15 mouse cellular contexts compared by ENCODE assay signal in genomic region chr2:76504122-76504839, GRCm38 (mm10).
DNase-seq lines count a peak whose midpoint lies in the region; ATAC-seq and TF ChIP-seq lines count a peak whose summit lies in the region.
"Had no signal": no experiment of that assay in that cellular context is flagged by ENCODE, and none has a peak within 500 bp of the region (broad histone marks: within the 10 kb centered on the region; RNA-seq: fewer than 3 reads in every experiment).

No protein-coding gene starts in this region.

- WGBS in kidney, postnatal 0 days: 16% methylated on average over 12 of the region's 12 CpGs
- WGBS in hindbrain, embryonic 16.5 days: 51% methylated on average over 12 of the region's 12 CpGs

- TF ChIP-seq POLR2A in embryonic fibroblast, embryonic 13.5 days (IDR thresholded peaks at IDR 0.05; ENCODE audit: low read depth, low read length): no peak

- no peaks in the 10 kb centered on the region for H3K9me3 ChIP-seq in kidney, postnatal 0 days (replicated peaks; ENCODE audit: low read length)
- H3K9me3 ChIP-seq in hindbrain, embryonic 16.5 days (ENCODE audit: control insufficient read depth, low read length): no peaks in the 10 kb centered on the region
- H3K9me3 ChIP-seq: G1E; hindbrain, embryonic 15.5 days; liver, embryonic 15.5 days; megakaryocyte, embryonic 14.5 days had no signal

- no peak for TF ChIP-seq CTCF in embryonic fibroblast, embryonic 13.5 days (IDR thresholded peaks at IDR 0.05; ENCODE audit: borderline replicate concordance, insufficient read depth, low read length)
- TF ChIP-seq CTCF in kidney, postnatal 0 days (IDR thresholded peaks at IDR 0.05; ENCODE audit: low read depth): no peak

- H3K36me3 ChIP-seq in kidney, postnatal 0 days (ENCODE audit: insufficient read depth, low read length): no peaks in the 10 kb centered on the region
- no peaks in the 10 kb centered on the region for H3K36me3 ChIP-seq in hindbrain, embryonic 16.5 days (ENCODE audit: control insufficient read depth, insufficient read depth, low read length)
- H3K36me3 ChIP-seq: embryonic facial prominence, embryonic 10.5 days; G1E; hindbrain, embryonic 15.5 days; liver, embryonic 15.5 days had no signal

- peak; percentile 78 for ATAC-seq in kidney, postnatal 0 days (replicated peaks; ENCODE audit: low FRiP score, low read depth)
- no peak for ATAC-seq in cerebellum, adult (ENCODE audit: insufficient number of reproducible peaks, low FRiP score, low TSS enrichment)
- no peak for ATAC-seq in hindbrain, embryonic 16.5 days

- H3K4me1 ChIP-seq in embryonic fibroblast, embryonic 13.5 days (ENCODE audit: control insufficient read depth, insufficient read depth, low read length): peaks cover 6% of the 10 kb centered on the region
- no peaks in the 10 kb centered on the region for H3K4me1 ChIP-seq in kidney, postnatal 0 days (replicated peaks; ENCODE audit: insufficient read depth, low read length)
- H3K4me1 ChIP-seq in hindbrain, embryonic 16.5 days (ENCODE audit: control insufficient read depth, insufficient read depth, low read depth, low read length): no peaks in the 10 kb centered on the region
- H3K4me1 ChIP-seq: hindbrain, embryonic 15.5 days; liver, embryonic 15.5 days; megakaryocyte, embryonic 14.5 days had no signal

- peak overlapping the region; percentile 67 for H3K27ac ChIP-seq in embryonic fibroblast, embryonic 13.5 days (ENCODE audit: insufficient read depth, low read length)
- peak overlapping the region; percentile 25 for H3K27ac ChIP-seq in kidney, postnatal 0 days
- H3K27ac ChIP-seq in hindbrain, embryonic 16.5 days (ENCODE audit: low read depth, low read length): no peak overlapping the region
- H3K27ac ChIP-seq: embryonic facial prominence, embryonic 10.5 days; hindbrain, embryonic 15.5 days; liver, embryonic 15.5 days had no signal

- no peak overlapping the region for H3K4me3 ChIP-seq in embryonic fibroblast, embryonic 13.5 days (ENCODE audit: insufficient read depth, low read length)
- no peak overlapping the region for H3K4me3 ChIP-seq in kidney, postnatal 0 days (replicated peaks; ENCODE audit: low read depth, low read length)
- H3K4me3 ChIP-seq in hindbrain, embryonic 16.5 days (ENCODE audit: low read length): no peak overlapping the region
- H3K4me3 ChIP-seq: embryonic facial prominence, embryonic 10.5 days; hindbrain, embryonic 15.5 days; liver, embryonic 15.5 days; megakaryocyte, embryonic 14.5 days had no signal

- H3K27me3 ChIP-seq in kidney, postnatal 0 days (ENCODE audit: insufficient read depth, low read length): no peaks in the 10 kb centered on the region
- no peaks in the 10 kb centered on the region for H3K27me3 ChIP-seq in hindbrain, embryonic 16.5 days (replicated peaks; ENCODE audit: control insufficient read depth, insufficient read depth, low read length)
- H3K27me3 ChIP-seq: hindbrain, embryonic 15.5 days; liver, embryonic 15.5 days; megakaryocyte, embryonic 14.5 days had no signal

- H3K4me2 ChIP-seq in kidney, postnatal 0 days (ENCODE audit: low read length): 0 out of 2 replicates have a peak overlapping the region, but pooled peaks have one; percentile 18
- no peak overlapping the region for H3K4me2 ChIP-seq in hindbrain, embryonic 16.5 days (ENCODE audit: low read length)
- H3K4me2 ChIP-seq: hindbrain, embryonic 15.5 days; liver, embryonic 15.5 days had no signal

- peak; percentile 23 for DNase-seq in embryo, embryonic 10.5 days (ENCODE audit: low spot score)
- no peak for DNase-seq in embryo, embryonic 10 days (ENCODE audit: low spot score)
- peak; percentile 54 for DNase-seq in 3T3-L1 (ENCODE audit: low read depth, low spot score)
- DNase-seq in kidney, postnatal 0 days (ENCODE audit: low spot score): peak; percentile 35
- DNase-seq in gastrocnemius, adult 8-10 months (ENCODE audit: low spot score in 2 of 2): no peak
- DNase-seq: gastrocnemius, postnatal 36 days; thymus, adult 18-20 months had no signal

- no peak overlapping the region for H3K9ac ChIP-seq in kidney, postnatal 0 days (ENCODE audit: low read depth, low read length)
- no peak overlapping the region for H3K9ac ChIP-seq in hindbrain, embryonic 16.5 days (ENCODE audit: low read depth, low read length)
- H3K9ac ChIP-seq: hindbrain, embryonic 15.5 days; liver, embryonic 15.5 days had no signal

Comparison
In these comparisons a context has a peak if more than half of its experiments do, and no peak if none do; other contexts are left out.
1. DNase-seq: peak in embryo, embryonic 10.5 days (single experiment), 3T3-L1 (single experiment) and kidney, postnatal 0 days (single experiment); none in embryo, embryonic 10 days (single experiment) and gastrocnemius, adult 8-10 months (0 of 2).